Mouse (Mus musculus) retina, adult 2 months (tissue): ENCODE measurements around the gene Klk15.
A peak's percentile ranks its signal among the peaks of the same experiment; 100 is the strongest.
"Not testable (repeated sequence)": the region's sequence is repeated elsewhere in the genome, so short reads cannot be mapped to it uniquely, and the experiment has no call there.

ENCODE experiments used
- DNase-seq: peaks from one replicate; pipeline ENCODE4 v3.0.0-alpha.2; 2012; ENCODE audit warnings: low read depth, low spot score

Klk15 gene

DNA sequence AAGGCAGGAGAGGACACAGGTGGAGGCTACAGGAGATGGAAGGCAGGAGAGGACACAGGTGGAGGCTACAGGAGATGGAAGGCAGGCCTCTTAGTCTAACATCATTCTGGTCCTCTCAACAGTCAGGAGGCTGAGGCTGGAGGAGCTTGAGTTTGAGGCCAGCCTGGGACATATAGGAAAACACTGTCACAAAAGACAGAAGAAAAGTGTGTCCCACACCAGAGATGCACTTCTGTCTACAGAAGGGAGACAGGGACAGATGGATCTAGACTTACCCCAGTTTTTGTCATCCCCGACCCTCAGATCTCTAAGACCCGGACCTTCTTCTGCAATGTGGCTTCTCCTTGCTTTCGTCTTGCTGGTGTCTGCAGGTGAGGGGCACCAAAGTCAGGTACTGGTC, at the start of gene Klk15:
Klk15 (plus strand) TSS at position 301 of the 400 bp plus-strand sequence.
- DNase-seq, result no peak

DNA sequence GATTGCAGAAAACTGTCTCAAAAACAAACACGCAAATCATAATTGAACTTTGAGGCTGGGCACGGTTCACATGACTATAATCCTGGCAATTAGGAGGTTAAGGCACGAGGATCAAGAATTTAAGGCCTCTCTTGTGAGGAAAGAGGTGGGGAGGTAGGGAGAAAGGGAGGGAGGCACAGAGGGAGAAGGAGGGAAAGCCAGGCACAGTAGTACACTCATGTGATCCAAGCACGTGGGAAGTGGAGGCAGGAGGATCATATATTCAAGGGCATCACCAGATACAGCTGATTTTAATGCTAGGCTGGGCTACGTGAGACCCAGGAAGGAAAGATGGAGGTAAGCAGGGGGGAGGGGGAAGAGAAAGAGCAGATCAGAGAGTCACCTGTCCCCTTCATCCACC, 42.2 kb upstream of the Klk15 start:
- no peak for DNase-seq

GRCm38 (mm10) chr7:43891788-43892187, 41.8 kb upstream of the Klk15 start:
- DNase-seq, result no peak

GRCm38 (mm10) chr7:43894836-43895235, 38.7 kb upstream of the Klk15 start:
- peak; percentile 54 for DNase-seq

- DNase-seq, result no peak
These were observed 18.7 kb upstream of the Klk15 start for GRCm38 (mm10) chr7:43914821-43915220.

GRCm38 (mm10) chr7:43918426-43918825, 15.1 kb upstream of the Klk15 start:
- DNase-seq, result no peak

DNA sequence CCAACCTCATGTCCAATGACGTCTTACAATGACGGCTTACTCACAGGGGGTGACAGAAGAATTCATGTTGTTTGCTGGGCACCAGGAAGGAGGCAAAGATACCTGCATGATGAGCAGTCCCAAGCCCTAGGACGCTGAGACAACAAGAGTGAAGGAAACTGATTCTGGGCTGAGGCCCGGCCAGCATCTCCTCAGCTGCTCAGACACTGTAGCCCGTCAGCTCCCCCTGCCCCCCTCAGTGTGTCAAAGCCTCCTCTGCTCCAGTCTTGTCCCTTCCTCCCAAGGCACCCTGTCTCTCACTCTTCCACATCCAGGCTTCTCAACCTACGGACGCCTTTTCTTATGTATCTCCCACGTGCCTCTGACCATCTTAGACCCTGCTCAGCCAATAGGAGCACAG, 14.7 kb upstream of the Klk15 start:
- DNase-seq, result no peak

- peak; percentile 30 for DNase-seq
These were observed 13.7 kb upstream of the Klk15 start for GRCm38 (mm10) chr7:43919559-43920451.

DNA sequence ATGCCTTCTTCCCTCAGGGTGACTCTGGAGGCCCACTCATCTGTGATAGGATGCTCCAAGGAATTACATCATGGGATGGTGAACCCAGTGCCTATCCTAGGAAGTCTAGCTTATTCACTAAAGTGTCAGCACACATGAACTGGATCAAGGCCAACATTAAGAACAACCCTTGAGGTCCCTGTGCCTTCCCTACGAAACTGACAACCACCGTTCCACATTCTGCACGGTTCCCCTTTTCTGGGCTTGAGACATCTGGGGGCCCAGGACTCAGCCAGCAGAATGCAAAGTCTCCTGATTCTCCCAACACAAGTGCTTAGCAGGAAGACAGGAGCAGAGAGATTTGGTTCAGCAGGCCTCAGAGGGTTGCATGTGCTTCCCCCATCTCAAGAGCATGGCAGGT, 13.0 kb upstream of the Klk15 start:
- DNase-seq, result no peak

DNA sequence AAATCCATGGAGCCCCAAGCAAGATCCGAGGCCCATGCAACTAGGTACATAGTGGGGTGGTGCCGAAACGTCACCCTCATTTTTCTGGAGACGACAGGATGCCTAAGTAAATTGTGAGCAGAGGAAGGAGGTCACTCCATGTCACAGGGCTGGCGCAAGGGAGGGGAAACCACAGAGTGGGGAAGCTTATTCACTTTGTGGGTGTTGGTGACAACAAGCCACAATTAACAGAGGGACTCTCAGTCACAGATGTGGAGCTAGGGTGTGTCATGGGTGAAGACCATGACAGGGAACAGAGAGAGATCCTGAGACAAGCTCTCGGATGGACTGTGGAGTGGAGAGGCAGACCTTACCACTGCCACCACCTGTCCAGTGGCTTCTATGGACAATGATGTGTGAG, 12.5 kb upstream of the Klk15 start:
- DNase-seq, result no peak

- no peak for DNase-seq
These were observed 11.6 kb upstream of the Klk15 start for GRCm38 (mm10) chr7:43921941-43922340.

DNA sequence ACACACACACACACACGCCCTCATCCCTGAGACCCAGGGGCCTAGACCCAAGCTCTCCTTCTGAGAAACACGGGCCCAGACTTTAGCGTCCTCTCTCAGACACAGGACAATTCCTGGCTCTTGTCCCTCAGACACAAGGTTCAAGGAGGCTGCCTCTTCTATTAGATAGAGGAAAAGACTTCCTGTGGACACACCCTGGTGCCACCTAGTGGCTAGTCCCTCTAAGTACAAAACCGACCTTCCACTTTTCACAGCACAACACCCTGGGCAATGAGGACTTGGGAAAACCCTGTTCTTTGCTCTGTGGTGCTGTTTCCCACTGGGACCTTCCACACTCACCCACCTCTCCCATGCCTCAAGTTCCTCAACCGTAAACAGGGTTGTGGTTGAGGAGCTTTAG, 7.6 kb upstream of the Klk15 start:
- DNase-seq, result no peak

DNA sequence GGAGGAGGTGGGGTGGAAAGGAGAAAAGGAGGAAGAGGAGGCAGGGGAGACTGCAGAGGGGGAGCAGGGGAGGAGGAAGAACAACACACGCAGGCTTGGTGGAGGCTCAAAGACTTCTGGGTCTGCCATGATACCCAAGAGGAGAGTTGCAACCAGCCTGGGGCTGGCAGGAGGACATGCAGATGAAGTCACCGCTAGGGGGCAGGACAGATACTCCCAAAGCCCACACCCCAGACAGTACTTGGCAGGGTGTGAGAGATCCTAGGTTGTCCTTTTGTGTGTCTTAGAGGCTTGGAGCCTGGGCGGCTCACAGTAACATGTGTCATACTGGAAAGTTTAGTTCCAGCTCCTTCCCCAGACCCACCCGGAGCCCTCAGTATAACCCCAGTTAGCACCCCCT, 5.0 kb upstream of the Klk15 start:
- DNase-seq, result no peak

DNA sequence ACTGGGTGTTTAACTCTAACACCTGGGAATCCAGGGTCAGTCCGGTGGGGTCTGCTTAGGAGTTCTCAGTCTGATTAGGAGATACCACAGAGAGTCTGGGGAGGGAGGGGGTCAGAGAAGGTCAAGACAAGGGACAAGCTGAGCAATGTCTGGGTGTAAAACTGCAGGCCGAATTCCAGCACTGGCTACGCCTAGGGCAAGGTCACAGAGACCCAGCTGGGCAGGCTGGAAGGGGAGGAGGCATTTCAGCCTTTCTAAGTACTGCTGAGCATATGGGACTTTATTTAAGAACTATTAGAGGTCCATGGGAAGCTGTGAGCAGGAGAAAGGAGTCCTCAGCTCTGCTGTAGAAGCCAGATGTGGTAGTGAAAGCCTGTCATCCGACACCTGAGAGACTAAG, 1.2 kb upstream of the Klk15 start:
- no peak for DNase-seq

GRCm38 (mm10) chr7:43934747-43935146, 1.2 kb downstream of the Klk15 start:
- DNase-seq, result no peak

DNA sequence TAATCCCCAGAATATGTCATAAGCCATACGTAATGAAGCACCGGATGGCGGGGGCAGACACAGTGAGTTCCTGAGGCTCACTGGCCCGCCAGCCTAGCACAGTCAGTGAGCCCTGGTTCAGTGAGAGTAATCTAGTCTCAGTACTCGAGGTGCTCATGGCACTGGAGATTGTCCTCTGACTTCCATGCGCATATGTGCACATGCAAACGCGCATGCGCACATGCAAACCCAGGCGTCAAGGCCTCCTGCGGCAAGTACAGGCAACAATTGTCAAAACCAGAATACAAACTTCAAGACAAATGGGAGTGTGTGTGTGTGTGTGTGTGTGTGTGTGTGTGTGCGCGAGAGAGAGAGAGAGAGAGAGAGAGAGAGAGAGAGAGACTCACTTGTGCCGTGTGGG, 3.0 kb downstream of the Klk15 start:
- DNase-seq, result no peak

GRCm38 (mm10) chr7:43942293-43942692, 8.8 kb downstream of the Klk15 start:
- DNase-seq, result not testable (repeated sequence)

DNA sequence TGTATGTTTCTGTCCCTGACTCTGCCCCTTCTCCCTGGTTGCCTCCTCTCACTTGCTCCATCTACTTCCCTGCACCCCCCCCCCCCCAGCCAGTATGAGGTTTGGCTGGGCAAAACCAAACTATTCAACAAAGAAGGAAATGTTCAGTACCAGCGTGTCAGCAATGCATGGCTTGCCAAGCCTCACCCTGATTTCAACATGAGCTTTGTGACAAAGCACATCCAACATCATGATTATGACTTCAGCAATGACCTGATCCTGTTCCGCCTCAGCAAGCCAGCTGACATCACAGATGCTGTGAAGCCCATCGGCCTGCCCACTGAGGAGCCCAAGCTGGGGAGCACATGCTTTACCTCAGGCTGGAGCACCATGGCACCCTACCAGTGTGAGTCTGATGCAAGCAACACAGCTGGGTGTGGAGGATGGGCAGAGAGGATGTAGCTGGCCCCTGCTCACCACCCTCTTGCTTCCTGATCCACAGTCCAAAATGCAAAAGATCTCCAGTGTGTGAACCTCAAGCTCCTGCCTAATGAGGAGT, 11.3 kb downstream of the Klk15 start:
- no peak for DNase-seq

DNA sequence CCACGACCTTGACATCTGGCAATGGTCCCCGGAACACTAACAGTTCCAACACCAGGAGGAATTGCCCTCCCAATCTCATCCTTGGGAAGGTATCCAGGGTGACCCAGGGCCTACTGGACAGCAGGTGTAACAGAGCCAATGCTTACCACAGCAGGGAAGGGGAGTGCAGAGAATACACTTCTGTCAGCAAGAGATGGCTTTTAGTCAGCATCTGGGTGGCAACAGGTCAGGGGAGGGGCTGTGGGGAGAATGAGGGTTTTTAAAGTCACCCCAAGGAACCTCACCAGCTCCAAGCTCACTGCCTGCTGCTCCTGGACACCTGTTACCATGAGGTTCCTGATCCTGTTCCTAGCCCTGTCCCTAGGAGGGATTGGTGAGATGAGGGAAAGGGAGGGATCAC, 16.8 kb downstream of the Klk15 start, which contains the start of gene Klk1b8:
Klk1b8 (plus strand) TSS at position 301 of the 400 bp plus-strand sequence.
- no peak for DNase-seq

DNA sequence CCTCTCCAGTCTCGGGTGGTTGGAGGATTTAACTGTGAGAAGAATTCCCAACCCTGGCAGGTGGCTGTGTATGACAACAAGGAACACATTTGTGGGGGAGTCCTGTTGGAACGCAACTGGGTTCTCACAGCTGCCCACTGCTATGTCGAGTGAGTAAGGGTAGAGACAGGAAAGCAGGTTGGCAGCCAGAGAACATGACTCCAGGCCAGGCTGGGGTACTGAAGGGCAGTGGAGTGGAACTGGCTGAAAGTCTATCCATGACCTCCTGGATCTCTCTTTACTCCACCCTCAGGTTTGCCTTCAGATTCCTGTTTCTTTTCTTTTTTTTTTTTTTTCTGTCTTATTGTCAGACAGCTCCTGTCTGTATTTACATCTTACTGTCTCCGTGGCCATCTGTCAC, 19.2 kb downstream of the Klk15 start:
- DNase-seq, result no peak

GRCm38 (mm10) chr7:43966451-43966850, 32.9 kb downstream of the Klk15 start, which contains the start of gene Klk1b1:
Gene Klk1b1 (plus strand): TSS chr7:43966751.
- no peak for DNase-seq

DNA sequence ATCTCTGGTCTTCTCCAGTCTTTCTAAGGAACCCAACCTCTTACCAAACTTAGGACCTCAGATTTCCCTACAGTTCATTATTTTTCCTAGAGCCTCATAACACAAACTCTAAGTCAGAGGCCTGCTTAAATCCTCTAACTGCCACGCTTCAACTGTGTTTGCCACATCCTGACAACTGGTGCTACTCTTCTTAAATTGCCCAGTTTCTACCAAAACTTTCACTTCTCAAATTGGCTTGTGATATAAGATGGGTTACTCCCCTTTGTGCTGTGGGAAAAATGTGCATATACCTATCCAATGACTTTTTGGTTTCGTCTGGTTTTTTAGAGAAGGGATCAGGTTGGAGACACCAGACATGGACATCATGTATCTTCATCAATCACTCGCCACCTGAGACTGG, 33.5 kb downstream of the Klk15 start:
- DNase-seq, result no peak

- DNase-seq, result no peak
These were observed 34.1 kb downstream of the Klk15 start for GRCm38 (mm10) chr7:43967612-43968011.
